Mouse (Mus musculus) brain, embryonic 14.5 days (tissue): ENCODE measurements around the gene Lrrc8c.

Source experiments
- CTCF ChIP-seq: fragments of 200-500 bp; IDR thresholded peaks from 2 replicates; pipeline ENCODE4 v1.5.1; 2012; ENCODE audit warnings: inconsistent platforms, mild to moderate bottlenecking, moderate library complexity, borderline replicate concordance; ENCODE audit not compliant: insufficient read depth, insufficient read length; ENCODE audit errors: extremely low read depth
- POLR2A ChIP-seq: fragments of 200-500 bp; IDR thresholded peaks from 2 replicates; pipeline ENCODE4 v1.6.1; 2012; ENCODE audit warnings: mild to moderate bottlenecking, inconsistent platforms, borderline replicate concordance; ENCODE audit not compliant: poor library complexity, insufficient read depth, insufficient read length, severe bottlenecking; ENCODE audit errors: extremely low read depth

DNA sequence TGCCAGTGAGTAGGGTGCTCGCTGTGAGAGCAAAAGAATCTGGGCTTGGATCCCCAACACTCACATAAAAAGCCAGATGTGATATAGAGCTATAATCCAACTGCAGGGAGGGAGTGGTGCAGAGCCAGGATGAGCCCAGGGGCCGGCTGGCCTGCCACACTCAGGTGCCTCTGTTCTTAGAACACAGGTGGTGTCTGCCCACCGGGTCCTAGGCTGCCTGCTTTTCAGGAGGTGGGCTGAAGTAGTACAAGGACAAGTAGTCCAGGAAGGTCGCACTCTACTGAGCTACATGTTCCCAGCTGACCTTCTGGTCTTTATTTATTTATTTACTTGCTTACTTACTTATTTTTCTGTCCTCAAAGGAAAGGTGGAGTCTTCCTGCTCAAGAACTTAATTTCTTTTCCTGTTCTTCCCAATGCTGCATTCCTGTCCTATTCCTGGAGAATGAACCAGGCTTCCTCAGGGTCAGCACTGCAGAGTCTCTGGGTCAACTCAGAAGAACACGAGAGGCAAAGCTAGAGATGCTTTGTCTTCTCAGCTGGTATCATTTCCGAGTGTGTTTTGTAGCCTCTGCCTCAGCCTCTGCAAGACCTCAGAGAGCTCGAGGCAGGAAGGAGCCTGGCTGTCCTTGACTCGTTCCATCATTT lies 106.4 kb downstream of the Lrrc8c start:
- no peak for TF ChIP-seq POLR2A
- no peak for TF ChIP-seq CTCF
